Mouse (Mus musculus): Measurements from ENCODE around the gene Stx8.

Stx8 gene

DNA sequence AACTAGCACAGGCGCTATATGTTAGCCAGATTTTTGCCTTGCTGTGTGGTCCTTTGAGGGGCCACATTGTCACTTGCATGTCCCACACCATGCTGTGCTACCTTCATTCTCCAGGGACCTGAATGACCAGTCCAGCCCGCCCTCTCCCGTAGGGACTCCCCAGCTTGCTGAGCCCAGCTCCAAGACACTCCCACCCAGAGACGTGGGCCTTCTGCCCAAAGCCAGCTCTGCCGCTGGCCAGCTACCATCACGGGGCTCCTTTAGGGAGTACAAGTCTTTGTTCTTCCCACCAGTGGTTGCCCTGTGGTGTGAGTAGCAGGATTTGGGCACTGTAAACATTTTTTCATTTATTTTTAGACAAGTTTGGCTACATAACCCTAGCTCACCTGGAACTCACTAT is 230.6 kb downstream of the Stx8 start:
- no peak for DNase-seq (ENCODE audit: extremely low spot score, low read depth, low spot score)

GRCm38 (mm10) chr11:68197471-68197870 is 231.5 kb downstream of the Stx8 start:
- no peak for DNase-seq (ENCODE audit: extremely low spot score, low read depth, low spot score)

GRCm38 (mm10) chr11:68198696-68199095 is 232.7 kb downstream of the Stx8 start:
- DNase-seq (ENCODE audit: extremely low spot score, low read depth, low spot score): no peak

DNA sequence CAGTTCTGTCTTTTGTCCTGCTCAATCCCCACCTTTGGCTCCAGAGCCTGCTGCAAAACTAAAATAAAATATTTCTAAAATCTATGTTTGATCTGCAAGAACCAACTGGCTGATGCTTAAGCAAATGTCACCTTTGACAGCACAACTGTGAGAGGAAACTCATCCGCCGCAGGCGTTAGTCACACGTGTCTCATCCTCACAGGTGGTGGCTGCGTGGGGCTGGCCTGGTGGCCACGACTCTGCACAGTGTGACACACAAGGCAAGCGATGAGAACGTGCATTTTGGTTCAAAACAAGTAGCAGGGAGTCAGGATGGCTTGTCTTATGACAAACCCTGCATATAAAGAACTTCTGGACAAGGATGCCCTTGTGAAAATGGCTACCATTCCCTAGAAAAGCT is 233.1 kb downstream of the Stx8 start:
- no peak for DNase-seq (ENCODE audit: extremely low spot score, low read depth, low spot score)

DNA sequence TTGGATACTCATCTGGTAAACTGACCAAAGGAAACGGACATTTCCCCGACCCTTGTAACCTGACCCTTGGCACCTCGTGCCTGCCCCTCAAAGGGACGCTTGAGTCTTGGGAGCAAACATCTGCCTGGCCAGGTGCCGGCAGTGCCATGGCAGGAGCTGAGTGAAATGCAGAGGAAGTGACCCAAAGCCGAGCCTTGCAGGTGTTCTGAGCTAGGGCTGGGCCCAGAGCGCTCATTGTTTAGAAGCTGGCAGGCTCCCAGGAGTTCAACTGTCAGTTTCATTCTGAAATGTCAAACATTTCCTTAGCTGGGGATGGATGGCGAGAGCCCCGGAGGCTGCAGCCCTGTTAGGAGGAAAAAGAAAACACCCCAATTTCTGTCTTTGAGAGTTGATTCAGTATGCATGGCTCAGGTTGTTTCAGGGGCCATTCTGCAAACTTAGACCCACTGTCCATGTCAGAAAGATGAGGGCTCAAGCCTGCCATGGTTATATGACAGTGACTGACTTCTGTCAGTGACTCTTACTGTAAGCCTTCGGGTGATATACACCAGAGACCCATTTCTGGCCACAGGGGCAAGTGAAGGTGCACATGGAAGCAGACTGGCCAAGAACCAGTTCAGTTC is 233.9 kb downstream of the Stx8 start:
- no peak for DNase-seq (ENCODE audit: extremely low spot score, low read depth, low spot score)

DNA sequence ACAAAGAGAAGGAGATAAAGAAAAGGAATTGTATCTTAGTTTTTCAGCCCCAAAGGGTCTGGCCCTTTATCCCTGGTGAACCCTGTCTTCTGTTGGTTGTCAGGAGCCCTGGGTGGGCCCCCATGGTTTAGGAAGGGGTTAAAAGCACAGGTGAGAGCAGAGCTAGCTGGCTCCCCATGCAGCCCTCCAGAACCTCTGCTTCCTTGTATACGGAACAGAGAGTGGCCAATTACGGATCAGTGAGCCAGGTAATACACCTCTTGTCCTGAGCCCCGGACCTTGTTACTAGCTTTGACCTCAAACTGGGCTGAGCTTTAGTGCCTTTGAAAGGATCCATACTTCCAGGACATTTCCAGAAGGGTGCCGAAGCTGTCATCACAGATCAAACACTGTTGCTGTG is 234.5 kb downstream of the Stx8 start:
- no peak for DNase-seq (ENCODE audit: extremely low spot score, low read depth, low spot score)

DNA sequence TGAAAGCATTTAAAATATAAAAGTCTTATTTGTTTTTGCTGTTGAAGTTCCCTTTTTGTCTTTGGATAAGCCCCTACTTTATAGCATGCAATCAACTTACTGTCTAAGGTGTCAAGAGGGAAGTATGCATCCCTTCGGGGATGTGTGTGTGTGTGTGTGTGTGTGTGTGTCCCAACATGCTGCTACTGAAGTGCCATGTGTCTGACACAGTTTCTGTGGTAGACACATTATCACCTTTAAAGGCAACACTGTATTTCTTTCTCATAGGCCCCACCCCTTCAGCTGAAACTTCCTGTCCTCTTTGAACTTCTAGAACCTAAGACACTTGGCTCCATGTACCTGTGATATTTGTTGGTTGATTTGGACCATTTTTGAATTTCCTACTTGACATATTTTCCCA is 235.1 kb downstream of the Stx8 start:
- no peak for DNase-seq (ENCODE audit: extremely low spot score, low read depth, low spot score)

DNA sequence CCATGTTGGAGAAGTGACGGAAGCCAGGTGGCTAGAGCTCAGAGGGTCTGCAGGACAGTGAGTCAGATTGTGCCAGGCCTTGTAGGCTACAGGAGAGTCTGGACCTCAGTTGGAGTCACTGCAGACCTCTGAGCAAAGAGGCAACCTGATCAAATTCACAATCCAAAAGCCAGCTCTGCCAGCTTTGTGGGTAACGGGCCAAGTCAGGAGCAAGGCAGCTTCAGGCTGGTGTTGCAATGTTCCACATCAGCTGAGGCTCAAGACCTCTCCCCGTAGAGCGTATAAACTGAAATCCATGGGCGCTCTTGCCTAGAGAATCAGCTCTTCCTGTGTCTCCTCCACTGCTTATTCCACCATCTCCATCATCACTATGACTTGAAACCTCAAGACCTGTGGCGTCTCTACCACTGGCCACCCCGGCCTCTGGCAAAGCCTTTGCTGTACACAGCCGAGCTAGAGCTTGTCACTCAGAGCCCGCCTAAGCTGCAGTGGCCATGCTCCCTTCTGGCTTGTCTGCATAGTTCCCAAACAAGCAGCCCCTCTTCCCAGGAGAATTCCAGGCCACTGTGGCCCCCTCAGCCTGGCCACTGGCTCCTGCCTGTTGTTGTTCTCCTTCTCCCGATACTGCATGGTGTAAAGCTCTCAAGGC is 235.9 kb downstream of the Stx8 start:
- no peak for DNase-seq (ENCODE audit: extremely low spot score, low read depth, low spot score)

DNA sequence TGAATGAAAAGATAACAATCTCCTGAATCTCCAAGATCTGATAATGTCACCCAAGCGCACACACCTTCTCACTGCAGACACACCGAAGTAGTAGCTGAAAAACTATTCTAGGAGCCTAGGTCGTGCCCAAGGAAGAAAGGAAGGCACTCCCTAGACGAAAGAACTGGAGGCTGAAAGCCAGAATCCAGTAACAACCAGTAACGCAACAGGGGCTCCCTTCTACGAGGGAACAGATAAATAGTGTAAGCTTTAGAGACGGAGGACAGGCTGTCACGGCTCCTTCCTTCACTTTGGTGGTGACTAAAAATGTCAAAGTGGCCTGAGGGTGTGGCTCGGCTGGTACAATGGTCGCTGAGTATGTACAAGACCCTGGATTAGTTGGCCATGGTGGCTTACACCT is 236.6 kb downstream of the Stx8 start:
- DNase-seq (ENCODE audit: extremely low spot score, low read depth, low spot score): no peak

- DNase-seq (ENCODE audit: extremely low spot score, low read depth, low spot score): no peak
Observed at GRCm38 (mm10) chr11:68203658-68204315, 237.8 kb downstream of the Stx8 start.

DNA sequence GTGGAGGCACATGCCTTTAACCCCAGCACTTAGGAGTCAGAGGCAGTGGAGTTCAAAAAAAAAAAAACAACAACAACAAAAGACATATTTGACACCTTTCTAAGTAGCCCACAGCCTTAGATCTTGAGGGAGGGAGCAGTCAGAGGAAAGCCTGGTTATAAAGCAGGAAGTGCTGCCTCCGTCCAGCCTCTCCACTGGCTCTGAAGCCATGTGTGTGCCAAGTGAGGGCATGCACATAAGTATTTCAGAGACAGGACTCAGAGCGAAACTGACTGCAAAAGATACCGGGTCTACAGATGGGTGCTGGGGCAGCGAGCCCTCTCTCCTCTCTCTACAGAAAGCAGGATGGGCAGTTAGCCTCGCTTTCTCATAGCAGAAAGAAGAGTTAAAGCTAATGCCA is 238.4 kb downstream of the Stx8 start:
- no peak for DNase-seq (ENCODE audit: extremely low spot score, low read depth, low spot score)

- DNase-seq (ENCODE audit: extremely low spot score, low read depth, low spot score): no peak
Observed at GRCm38 (mm10) chr11:68205572-68206229, 239.7 kb downstream of the Stx8 start.

- DNase-seq (ENCODE audit: extremely low spot score, low read depth, low spot score): no peak
Observed at GRCm38 (mm10) chr11:68208023-68208422, 242.0 kb downstream of the Stx8 start.

DNA sequence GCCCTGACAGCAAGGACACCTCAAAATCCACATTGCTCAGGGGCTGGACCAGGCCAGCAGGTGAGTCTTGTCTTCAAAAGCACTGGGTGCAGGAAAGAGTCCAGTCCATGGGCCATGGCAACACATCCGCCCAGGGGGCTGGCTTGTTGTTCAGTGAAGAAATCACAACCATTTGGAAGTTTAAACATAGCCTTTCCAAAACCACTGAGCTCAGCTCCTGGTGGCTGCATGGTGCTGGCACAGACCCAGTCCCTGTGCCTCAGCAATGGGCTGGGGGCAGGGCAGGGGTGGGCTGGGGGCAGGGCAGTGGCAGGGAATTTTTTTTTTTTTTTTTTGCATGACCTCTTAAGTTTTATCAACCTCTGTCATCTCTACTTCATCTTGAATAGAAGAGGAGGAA is 242.6 kb downstream of the Stx8 start:
- DNase-seq (ENCODE audit: extremely low spot score, low read depth, low spot score): no peak

GRCm38 (mm10) chr11:68209506-68209905 is 243.5 kb downstream of the Stx8 start:
- DNase-seq (ENCODE audit: extremely low spot score, low read depth, low spot score): no peak

GRCm38 (mm10) chr11:68210714-68211113 is 244.7 kb downstream of the Stx8 start:
- DNase-seq (ENCODE audit: extremely low spot score, low read depth, low spot score): no peak

GRCm38 (mm10) chr11:68211924-68212578 is 246.1 kb downstream of the Stx8 start:
- DNase-seq (ENCODE audit: extremely low spot score, low read depth, low spot score): no peak

DNA sequence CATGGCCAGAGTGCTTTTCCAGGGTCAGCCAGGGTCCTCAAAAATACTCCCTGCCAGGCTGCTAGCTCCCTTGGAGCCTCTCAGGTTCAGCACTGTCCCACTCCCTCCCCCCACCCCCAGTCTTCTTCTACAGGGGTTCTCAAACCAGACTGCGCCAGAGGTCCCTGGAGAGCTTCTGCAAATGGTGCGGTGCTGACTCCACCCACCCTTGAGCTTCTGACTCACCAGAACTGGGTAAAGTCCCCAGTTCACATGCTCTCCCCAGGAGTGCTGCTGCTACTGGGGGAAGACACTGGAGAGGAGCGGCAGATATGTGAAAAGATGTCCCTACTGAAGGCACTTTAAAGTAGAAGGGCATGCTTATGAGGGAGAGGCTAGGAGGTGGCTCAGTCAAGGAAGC is 247.9 kb downstream of the Stx8 start:
- DNase-seq (ENCODE audit: extremely low spot score, low read depth, low spot score): no peak

DNA sequence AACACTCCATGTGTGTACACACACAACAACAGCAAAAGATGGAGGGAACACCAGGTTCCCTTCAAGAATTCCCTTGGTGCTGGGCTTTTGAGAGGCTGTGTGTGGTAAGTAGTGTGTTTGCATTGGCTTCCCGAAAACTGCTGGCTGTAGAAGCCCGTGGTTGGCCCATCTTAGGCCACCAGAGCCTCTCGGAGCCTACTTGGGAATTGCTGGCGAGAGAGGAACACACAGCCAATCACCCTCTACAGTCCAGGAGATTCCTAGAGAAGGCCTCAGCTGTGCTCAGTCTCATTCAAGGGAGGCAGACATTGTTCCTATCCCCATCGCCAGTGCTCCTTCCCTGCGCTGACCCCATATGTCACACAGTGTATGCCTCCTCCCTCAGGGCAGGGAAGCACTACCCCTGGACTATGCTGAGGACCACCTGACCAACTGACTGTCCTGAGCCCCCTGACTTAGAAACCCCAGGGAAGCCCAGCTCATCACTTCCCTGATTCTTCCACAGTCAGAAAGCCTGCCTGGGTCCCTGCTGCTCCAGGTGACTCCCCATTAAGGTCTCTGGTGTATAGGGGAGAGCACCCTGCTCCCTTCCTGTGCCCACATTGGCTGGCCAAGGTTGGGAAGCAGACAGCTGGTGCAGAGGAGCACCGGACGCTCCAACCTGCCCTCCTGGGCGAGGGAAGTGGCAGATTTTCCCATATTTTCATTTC is 248.7 kb downstream of the Stx8 start:
- DNase-seq (ENCODE audit: extremely low spot score, low read depth, low spot score): no peak

- DNase-seq (ENCODE audit: extremely low spot score, low read depth, low spot score): no peak
Observed at GRCm38 (mm10) chr11:68215206-68215912, 249.4 kb downstream of the Stx8 start.
